ENCODE assay signal across 9 mouse cellular contexts in the genomic region with DNA sequence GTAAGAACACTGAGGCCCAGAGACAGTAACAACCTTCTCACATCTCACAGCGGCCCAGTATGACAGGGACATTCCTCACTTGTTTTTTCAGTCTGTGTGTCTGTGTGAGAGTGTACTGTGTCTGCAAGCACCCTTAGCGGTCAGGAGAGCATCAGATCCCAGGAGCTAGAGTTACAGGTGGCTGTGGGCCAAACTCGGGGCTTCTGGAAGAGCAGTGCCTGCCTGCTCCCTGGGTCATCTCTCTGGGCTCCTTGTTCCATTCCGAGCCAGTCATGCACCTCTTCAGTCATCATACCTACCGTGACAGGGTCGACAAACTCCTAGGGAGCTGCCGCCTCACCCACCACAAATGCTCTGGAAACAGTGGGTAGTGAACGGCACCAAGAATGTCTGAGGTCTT. TPM values are rescaled to one million over a fixed set of nuclear protein-coding genes. Genes with fewer than 3 reads are reported as not detected.
A peak's percentile ranks its signal among the peaks of the same experiment; 100 is the strongest.
DNase-seq lines count a peak whose midpoint lies in the region; ATAC-seq and TF ChIP-seq lines count a peak whose summit lies in the region.
"Had no signal": no experiment of that assay in that cellular context is flagged by ENCODE, and none has a peak within 500 bp of the region (broad histone marks: within the 10 kb centered on the region; RNA-seq: fewer than 3 reads in every experiment).

No protein-coding gene starts in this region.

- H3K4me2 ChIP-seq in heart, embryonic 11.5 days = no peak overlapping the region
- peak overlapping the region; percentile 95 for H3K4me2 ChIP-seq in CH12.LX (ENCODE audit: insufficient read depth, low read depth, poor library complexity, severe bottlenecking)
- no peak overlapping the region for H3K4me2 ChIP-seq in limb, embryonic 13.5 days (replicated peaks)
- H3K4me2 ChIP-seq: midbrain, embryonic 12.5 days had no signal

- peak overlapping the region; percentile 72 for H3K27ac ChIP-seq in heart, embryonic 11.5 days (ENCODE audit: low read depth, low read length)
- H3K27ac ChIP-seq in CH12.LX (ENCODE audit: insufficient read depth, low read depth) = peak overlapping the region; percentile 99
- H3K27ac ChIP-seq in limb, embryonic 13.5 days = peak overlapping the region; percentile 80
- H3K27ac ChIP-seq: midbrain, embryonic 12.5 days had no signal

- no peaks in the 10 kb centered on the region for H3K27me3 ChIP-seq in heart, embryonic 11.5 days (ENCODE audit: control insufficient read depth, insufficient read depth, low read length)
- no peaks in the 10 kb centered on the region for H3K27me3 ChIP-seq in CH12.LX (replicated peaks)
- no peaks in the 10 kb centered on the region for H3K27me3 ChIP-seq in limb, embryonic 13.5 days
- H3K27me3 ChIP-seq: midbrain, embryonic 12.5 days had no signal

- no peak for TF ChIP-seq RAD21 in CH12.LX (IDR thresholded peaks at IDR 0.05; ENCODE audit: low read depth, low read length)

- WGBS in heart, embryonic 11.5 days (ENCODE audit: insufficient replicate concordance) = 57% methylated on average over 8 of the region's 8 CpGs
- WGBS in limb, embryonic 13.5 days = 73% methylated on average over 8 of the region's 8 CpGs

- dilution Hi-C loops in CH12.LX (cut with MboI; ENCODE audit: extremely low pct_ligation_motif_present, extremely low pct_unique_long_range_greater_than_20kb, low sequenced_read_pairs) = no loop called here

- no peaks in the 10 kb centered on the region for H3K36me3 ChIP-seq in heart, embryonic 11.5 days (ENCODE audit: control insufficient read depth, insufficient read depth, low read length)
- H3K36me3 ChIP-seq in CH12.LX (replicated peaks in 1 of 2; ENCODE audit: control insufficient read depth in 1 of 2, insufficient read depth in 1 of 2, low read length in 1 of 2) = peaks cover 3 to 68% of the 10 kb centered on the region in 2 experiments
- H3K36me3 ChIP-seq in limb, embryonic 13.5 days = no peaks in the 10 kb centered on the region; the same call in 1 of the 2 replicates
- H3K36me3 ChIP-seq: midbrain, embryonic 12.5 days had no signal

- intact Hi-C loops in gastrocnemius, postnatal 14 days (cut with DNase I; ENCODE audit: low total_unique reads) = no loop called here

- H3K9ac ChIP-seq in heart, embryonic 11.5 days (ENCODE audit: low read depth, low read length) = peak overlapping the region; percentile 6; the same call in 1 of the 2 replicates
- peak overlapping the region; percentile 27; the same call in 1 of the 2 replicates for H3K9ac ChIP-seq in CH12.LX (ENCODE audit: insufficient read depth, low read depth)
- H3K9ac ChIP-seq in limb, embryonic 13.5 days = peak overlapping the region; percentile 43
- H3K9ac ChIP-seq: midbrain, embryonic 12.5 days had no signal

- DNase-seq in heart, adult 8-10 months (ENCODE audit: low spot score) = no peak
- DNase-seq in CH12.LX (ENCODE audit: extremely low read depth) = no peak
- DNase-seq in gastrocnemius, postnatal 14 days = peak; percentile 80
- no peak for DNase-seq in ovary, postnatal 36 days (ENCODE audit: low spot score)
- no peak for DNase-seq in cerebellum, adult 18-20 months
- no peak for DNase-seq in ovary, postnatal 14 days (ENCODE audit: low spot score)

- no peak for TF ChIP-seq EP300 in CH12.LX (IDR thresholded peaks at IDR 0.05; ENCODE audit: low read length)

- no peaks in the 10 kb centered on the region for H3K9me3 ChIP-seq in heart, embryonic 11.5 days (replicated peaks; ENCODE audit: control insufficient read depth, low read length)
- no peaks in the 10 kb centered on the region for H3K9me3 ChIP-seq in CH12.LX (replicated peaks; ENCODE audit: low read length)
- H3K9me3 ChIP-seq in limb, embryonic 13.5 days = no peaks in the 10 kb centered on the region
- H3K9me3 ChIP-seq: midbrain, embryonic 12.5 days had no signal

- no peak for ATAC-seq in heart, embryonic 11.5 days (replicated peaks; ENCODE audit: insufficient number of reproducible peaks, low FRiP score, low TSS enrichment)
- ATAC-seq in limb, embryonic 13.5 days (ENCODE audit: low FRiP score, low read depth) = no peak

- no peak for TF ChIP-seq CTCF in CH12.LX (conservative IDR thresholded peaks at IDR 0.05 in 1 of 2, IDR thresholded peaks at IDR 0.05 in 1 of 2; ENCODE audit: low read depth in 2 of 2, low read length in 2 of 2)

- in situ Hi-C loops in CH12.LX (cut with MboI; ENCODE audit: low pct_ligation_motif_present, low pct_unique_long_range_greater_than_20kb, low sequenced_read_pairs) = no loop called here

- H3K79me2 ChIP-seq in CH12.LX (replicated peaks; ENCODE audit: control insufficient read depth, extremely low read depth, insufficient read depth, poor library complexity, severe bottlenecking) = peaks cover 82% of the 10 kb centered on the region

- peaks cover 82% of the 10 kb centered on the region for H3K4me1 ChIP-seq in heart, embryonic 11.5 days (ENCODE audit: control insufficient read depth, insufficient read depth, low read length)
- H3K4me1 ChIP-seq in CH12.LX (ENCODE audit: control insufficient read depth in 1 of 2, insufficient read depth in 2 of 2) = peaks cover 42 to 98% of the 10 kb centered on the region in 2 experiments
- H3K4me1 ChIP-seq in limb, embryonic 13.5 days = peaks cover 49% of the 10 kb centered on the region

- no peak overlapping the region for H3K4me3 ChIP-seq in heart, embryonic 11.5 days (ENCODE audit: low read depth, low read length)
- peak overlapping the region; percentile 13 to 39 (median 28) for H3K4me3 ChIP-seq in CH12.LX (replicated peaks in 1 of 3; ENCODE audit: low read depth in 2 of 3, low read length in 2 of 3, poor library complexity in 1 of 3)
- H3K4me3 ChIP-seq in limb, embryonic 13.5 days = no peak overlapping the region
- H3K4me3 ChIP-seq: midbrain, embryonic 12.5 days had no signal

- no peak for TF ChIP-seq POLR2A in CH12.LX (IDR thresholded peaks at IDR 0.05; ENCODE audit: low read depth, low read length)

TF ChIP-seq in CH12.LX, 34 proteins besides CTCF, POLR2A, EP300 and RAD21:
- TF ChIP-seq USF1 (IDR thresholded peaks at IDR 0.05; ENCODE audit: low read depth, low read length) = no peak
- TF ChIP-seq PAX5 (IDR thresholded peaks at IDR 0.05; ENCODE audit: low read length) = no peak
- no peak for TF ChIP-seq MAZ (IDR thresholded peaks at IDR 0.05; ENCODE audit: low read depth, low read length)
- TF ChIP-seq TBP (conservative IDR thresholded peaks at IDR 0.05; ENCODE audit: low read depth, low read length) = no peak
- no peak for TF ChIP-seq CHD1 (IDR thresholded peaks at IDR 0.05; ENCODE audit: low read depth, low read length)
- no peak for TF ChIP-seq MXI1 (IDR thresholded peaks at IDR 0.05; ENCODE audit: low read depth, low read length)
- TF ChIP-seq CHD2 (IDR thresholded peaks at IDR 0.05; ENCODE audit: low read length) = no peak
- no peak for TF ChIP-seq NRF1 (IDR thresholded peaks at IDR 0.05; ENCODE audit: low read depth, low read length)
- no peak; the same call in 1 of the 2 replicates for TF ChIP-seq MEF2A (IDR thresholded peaks at IDR 0.05; ENCODE audit: borderline replicate concordance, low read depth, low read length)
- TF ChIP-seq BHLHE40 (IDR thresholded peaks at IDR 0.05; ENCODE audit: low read depth, low read length) = no peak
- no peak for TF ChIP-seq ZC3H11A (IDR thresholded peaks at IDR 0.05; ENCODE audit: low read depth, low read length)
- TF ChIP-seq JUN (IDR thresholded peaks at IDR 0.05; ENCODE audit: insufficient read depth, low read depth, low read length) = no peak
- TF ChIP-seq KAT2A (IDR thresholded peaks at IDR 0.05; ENCODE audit: insufficient replicate concordance, low read length) = no peak
- no peak for TF ChIP-seq E2F4 (IDR thresholded peaks at IDR 0.05; ENCODE audit: insufficient replicate concordance, low read depth, low read length)
- TF ChIP-seq SMC3 (IDR thresholded peaks at IDR 0.05; ENCODE audit: low read depth, low read length) = no peak

RNA-seq across cellular contexts. Expression of a gene that starts 10.1 kb away (rescaled TPM):
- 43.9 and 50.2 TPM in 2 replicates for polyA plus RNA-seq in heart, embryonic 11.5 days (2014; fragmentation: Nextera tagmentation; extraction: Ambion mirVana)
- total RNA-seq in heart, adult 8-10 months (2022) = 10 to 100 TPM; 53.9 to 60.3 (median 57.4) TPM
- total RNA-seq in CH12.LX (2012; rRNA removed) (39.5 and 46.6 TPM in 2 replicates), CH12.LX (2014; rRNA removed) (59.6 and 66.6 TPM in 2 replicates)
- 72.4 and 80.2 TPM in 2 replicates for polyA plus RNA-seq in CH12.LX (2012; ENCODE audit: insufficient read length, low read depth)
- 10 to 100 TPM; 36.3 to 38.8 TPM for total RNA-seq in gastrocnemius, postnatal 14 days (2021)
- 40.5 and 41.2 TPM in 2 replicates for polyA plus RNA-seq in limb, embryonic 13.5 days (2015; fragmentation: Nextera tagmentation; extraction: Ambion mirVana)

Comparison
In these comparisons a context has a peak if more than half of its experiments do, and no peak if none do; other contexts are left out.
1. H3K4me3 ChIP-seq: peak in CH12.LX (3 of 3); none in heart, embryonic 11.5 days (single experiment) and limb, embryonic 13.5 days (single experiment).
2. Peak in every context shown above with its lines, with median percentiles within 50 percentile points of each other: H3K27ac ChIP-seq and H3K9ac ChIP-seq.